Mouse (Mus musculus) hindbrain, embryonic 14.5 days (tissue): ENCODE data around the gene March10. TPM values are rescaled to one million over a fixed set of nuclear protein-coding genes. Genes with fewer than 3 reads are reported as not detected.

ENCODE experiments used
- ATAC-seq: fragments of 200-750 bp; cut with Nextera tagmentation; 2 replicates; pipeline ENCODE4 v1.8.0; 2017; ENCODE audit warnings: moderate number of reproducible peaks, mild to moderate bottlenecking, moderate TSS enrichment, moderate library complexity; ENCODE audit not compliant: low FRiP score
- DNase-seq: peaks from one replicate; pipeline ENCODE4 v3.0.0-alpha.2; 2015; ENCODE audit warnings: low spot score
- H3K27ac ChIP-seq: fragments of 300-500 bp; sonication (generic); 2 replicates; pipeline ENCODE4 v1.5.1; 2014; ENCODE audit warnings: mild to moderate bottlenecking, moderate library complexity
- H3K27me3 ChIP-seq: fragments of 300-500 bp; sonication (generic); 2 replicates; pipeline ENCODE4 v1.6.1; 2014; ENCODE audit warnings: mild to moderate bottlenecking, low read length, mixed read lengths; ENCODE audit not compliant: control insufficient read depth, insufficient read depth
- H3K36me3 ChIP-seq: fragments of 300-500 bp; sonication (generic); replicated peaks from 2 replicates; pipeline ENCODE4 v1.6.1; 2014; ENCODE audit not compliant: control insufficient read depth, insufficient read depth
- H3K4me1 ChIP-seq: fragments of 300-500 bp; sonication (generic); replicated peaks from 2 replicates; pipeline ENCODE4 v1.6.1; 2014; ENCODE audit warnings: antibody characterized with exemption, low read length, mixed read lengths; ENCODE audit not compliant: control insufficient read depth, insufficient read depth
- H3K4me2 ChIP-seq: fragments of 300-500 bp; sonication (generic); replicated peaks from 2 replicates; pipeline ENCODE4 v1.6.1; 2014; ENCODE audit warnings: mild to moderate bottlenecking, moderate library complexity
- H3K4me3 ChIP-seq: fragments of 300-500 bp; sonication (generic); replicated peaks from 2 replicates; pipeline ENCODE4 v1.5.1; 2014; ENCODE audit warnings: mild to moderate bottlenecking, low read length
- H3K9ac ChIP-seq: fragments of 300-500 bp; sonication (generic); 2 replicates; pipeline ENCODE4 v1.6.1; 2014
- H3K9me3 ChIP-seq: fragments of 300-500 bp; sonication (generic); 2 replicates; pipeline ENCODE4 v1.6.1; 2016; ENCODE audit warnings: low read length; ENCODE audit not compliant: control insufficient read depth
- WGBS: fragments of 180-500 bp; shearing (Covaris S2); extraction: QIAGEN DNeasy Blood & Tissue Kit; methylation state at CpG from one replicate; pipeline ENCODE4 v1.1.7; 2014; 5-methylcytosine and 5-hydroxymethylcytosine counted together
- polyA plus RNA-seq: library from polyadenylated mRNA; unstranded; fragments of >200 nt; fragmentation: Nextera tagmentation; extraction: Ambion mirVana; gene quantifications from 2 replicates; pipeline ENCODE4 v1.2.1, GENCODE M21; 2014

Gene March10
- polyA plus RNA-seq, 1 experiment from 2014 or later, result 0.41 TPM

DNA sequence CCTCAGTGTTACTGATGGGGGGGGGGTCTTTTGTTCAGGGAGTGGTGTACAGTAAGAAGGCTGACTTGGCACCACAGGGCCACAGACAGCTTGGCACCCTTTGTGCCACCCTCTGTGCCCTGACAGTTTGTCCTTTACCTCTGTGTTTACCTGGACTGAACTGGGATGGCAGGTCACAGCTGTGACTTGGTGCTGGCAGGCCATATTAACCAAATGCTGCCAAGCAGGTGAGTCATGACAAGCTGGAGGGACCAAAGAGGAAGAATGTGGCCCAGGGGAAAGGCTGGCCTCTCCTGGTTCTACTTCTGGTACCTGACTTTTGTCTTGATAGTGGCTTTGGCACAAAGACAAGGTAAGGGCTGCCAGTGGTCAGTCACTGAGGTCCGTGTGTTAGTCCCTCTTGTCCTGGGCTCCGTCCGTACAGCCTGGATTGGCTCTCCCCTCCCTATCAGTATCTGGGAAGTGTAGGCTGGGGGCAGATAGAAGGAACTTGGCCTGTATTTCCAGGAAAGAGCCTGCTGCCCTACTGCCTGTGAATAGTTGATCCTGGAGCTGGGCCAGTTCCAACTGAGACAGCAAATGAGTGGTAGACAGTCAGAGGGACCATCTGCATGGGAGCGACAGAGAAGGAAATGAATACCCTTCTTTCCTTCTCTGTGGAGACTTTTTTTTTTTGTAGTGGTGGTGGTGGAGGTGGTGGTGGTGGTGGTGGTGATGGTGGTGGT is 94.3 kb downstream of the March10 start:
- Histone ChIP-seq H3K27me3 (no peaks in the 10 kb centered on the region), H3K9me3 (no peaks in the 10 kb centered on the region), H3K27ac (no peak overlapping the region), H3K36me3 (no peaks in the 10 kb centered on the region), H3K4me1 (peaks cover 24% of the 10 kb centered on the region), H3K9ac (no peak overlapping the region), H3K4me2 (no peak overlapping the region), H3K4me3 (no peak overlapping the region)
- DNase-seq, result no peak
- ATAC-seq, result no peak
- WGBS, result 83% methylated on average over 4 of the region's 4 CpGs

DNA sequence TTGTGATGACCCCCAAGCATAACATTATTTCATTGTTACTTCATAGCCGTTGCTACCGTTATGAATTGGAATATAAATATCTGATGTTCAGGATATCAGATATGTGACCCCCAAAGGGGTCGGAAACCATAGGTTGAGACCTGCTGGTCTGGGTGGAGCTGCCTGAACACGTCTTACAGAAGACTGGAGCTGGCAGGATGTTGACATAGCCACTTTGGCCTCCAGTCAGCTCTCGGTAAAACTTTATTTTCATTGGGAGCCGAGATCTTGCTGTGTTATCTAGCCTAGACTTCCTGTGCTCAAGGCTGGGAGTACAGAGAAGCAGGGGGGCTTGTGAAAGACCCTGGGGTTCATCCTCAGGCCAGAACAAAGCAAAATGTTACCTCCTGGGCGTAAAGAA is 100.2 kb downstream of the March10 start:
- Histone ChIP-seq H3K27me3 (no peaks in the 10 kb centered on the region), H3K9me3 (no peaks in the 10 kb centered on the region), H3K4me2 (no peak overlapping the region), H3K4me1 (no peaks in the 10 kb centered on the region), H3K4me3 (no peak overlapping the region), H3K36me3 (no peaks in the 10 kb centered on the region), H3K27ac (no peak overlapping the region), H3K9ac (no peak overlapping the region)
- ATAC-seq (no peak), DNase-seq (no peak)
- 78% methylated on average over 7 of the region's 7 CpGs for WGBS

- no peak for DNase-seq
- Histone ChIP-seq H3K9me3 (no peaks in the 10 kb centered on the region), H3K27ac (no peak overlapping the region), H3K9ac (no peak overlapping the region), H3K4me1 (no peaks in the 10 kb centered on the region), H3K4me2 (no peak overlapping the region), H3K36me3 (no peaks in the 10 kb centered on the region), H3K27me3 (no peaks in the 10 kb centered on the region), H3K4me3 (no peak overlapping the region)
- no peak for ATAC-seq
- 88% methylated on average over 4 of the region's 4 CpGs for WGBS
Measured at GRCm38 (mm10) chr11:105353891-105354280, 102.6 kb downstream of the March10 start.

DNA sequence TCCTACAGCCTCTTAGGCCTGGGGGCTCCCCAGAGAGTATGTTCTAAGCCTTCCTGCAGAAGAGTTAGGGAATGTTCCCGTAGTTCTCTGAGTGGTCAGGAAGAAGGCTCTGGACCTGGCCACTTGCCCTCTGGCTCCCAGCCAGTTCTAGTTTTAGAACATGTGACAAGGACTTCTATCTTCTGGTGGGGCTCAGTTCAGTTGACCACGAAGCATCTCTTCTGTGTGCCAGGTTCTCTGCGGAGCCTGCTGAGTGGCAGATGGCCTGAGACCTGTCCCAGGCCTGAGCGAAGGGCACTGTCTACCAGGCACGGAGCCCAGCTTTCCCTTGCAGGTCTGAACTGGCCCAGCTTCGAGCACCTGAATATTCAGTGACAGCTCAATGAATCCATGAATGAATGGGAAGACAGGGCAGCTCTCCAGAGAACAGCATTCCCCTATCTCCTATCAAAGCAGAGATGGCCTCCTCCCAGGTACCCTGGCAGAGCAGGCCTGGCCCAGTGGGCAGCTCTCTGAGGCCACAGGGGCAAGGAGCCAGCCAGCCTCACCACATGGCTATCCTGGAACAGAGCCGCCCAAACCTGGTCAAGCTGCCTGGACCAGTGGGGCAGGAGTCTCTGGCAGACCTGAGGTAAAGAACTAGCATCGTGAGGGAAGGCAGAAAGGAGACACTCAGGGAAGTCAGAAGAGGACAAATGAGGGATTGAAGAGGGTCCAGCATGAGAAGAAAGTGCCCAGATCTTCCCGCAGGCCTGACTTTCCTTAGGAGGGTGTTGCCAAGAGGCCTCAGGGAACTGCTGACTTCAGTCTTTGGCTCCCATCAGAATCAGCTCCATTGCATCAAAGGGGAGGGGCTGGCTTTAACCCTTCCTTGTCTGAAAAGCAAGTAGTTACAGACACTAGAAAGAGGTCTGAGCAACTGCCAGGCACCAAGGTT is 103.3 kb downstream of the March10 start:
- H3K9ac ChIP-seq, result no peak overlapping the region
- DNase-seq (no peak), ATAC-seq (no peak)
- H3K36me3 ChIP-seq, result no peaks in the 10 kb centered on the region
- H3K27me3 ChIP-seq, result no peaks in the 10 kb centered on the region
- no peak overlapping the region for H3K4me2 ChIP-seq
- H3K4me1 ChIP-seq, result no peaks in the 10 kb centered on the region
- WGBS, result 57% methylated on average over 9 of the region's 9 CpGs
- H3K9me3 ChIP-seq, result no peaks in the 10 kb centered on the region
- no peak overlapping the region for H3K4me3 ChIP-seq
- no peak overlapping the region for H3K27ac ChIP-seq

DNA sequence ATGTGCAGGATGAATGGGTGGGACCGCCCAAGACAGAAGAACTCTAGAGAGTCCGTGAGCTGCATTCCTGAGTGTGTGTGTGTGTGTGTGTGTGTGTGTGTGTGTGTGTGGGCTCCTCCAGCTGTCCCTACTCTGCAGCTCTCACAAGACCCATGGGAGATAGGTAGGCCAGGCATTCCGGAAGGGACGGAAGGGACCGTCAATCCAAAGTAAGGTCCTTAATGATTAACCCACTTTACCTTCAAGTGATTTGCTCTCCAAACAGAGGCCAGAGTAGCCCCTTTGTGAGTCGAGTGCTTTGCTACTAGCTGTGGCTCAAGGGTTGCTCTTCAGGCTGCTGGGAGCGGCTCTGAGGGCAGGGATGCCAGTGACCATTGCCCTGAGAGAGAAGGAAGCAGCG is 104.4 kb downstream of the March10 start:
- Histone ChIP-seq H3K36me3 (no peaks in the 10 kb centered on the region), H3K27me3 (no peaks in the 10 kb centered on the region), H3K4me3 (no peak overlapping the region), H3K4me1 (no peaks in the 10 kb centered on the region), H3K4me2 (no peak overlapping the region), H3K9ac (no peak overlapping the region), H3K27ac (no peak overlapping the region), H3K9me3 (no peaks in the 10 kb centered on the region)
- 54% methylated on average over 8 of the region's 8 CpGs for WGBS
- DNase-seq, result no peak
- ATAC-seq, result no peak

DNA sequence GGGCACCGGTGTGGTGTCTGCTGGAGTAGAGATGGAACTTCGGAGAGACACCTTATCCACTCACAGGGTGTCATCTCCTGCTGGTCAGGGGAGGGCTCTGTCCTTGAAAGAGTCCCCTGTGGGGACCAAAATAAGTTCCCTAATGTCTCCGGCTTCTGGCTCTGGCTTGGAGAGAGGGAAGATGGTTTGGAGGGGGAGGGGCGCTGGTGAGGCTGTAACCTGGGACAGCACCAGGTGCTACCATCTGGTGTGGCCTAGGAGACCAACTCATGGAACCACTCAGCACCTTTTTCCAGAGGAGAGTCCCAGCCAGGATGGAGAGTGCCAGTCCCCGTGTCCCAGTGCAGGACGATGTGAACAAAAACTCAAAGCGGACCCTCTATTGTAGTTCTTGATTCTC is 105.9 kb downstream of the March10 start:
- 90% methylated on average over 7 of the region's 7 CpGs for WGBS
- H3K4me2 ChIP-seq, result no peak overlapping the region

DNA sequence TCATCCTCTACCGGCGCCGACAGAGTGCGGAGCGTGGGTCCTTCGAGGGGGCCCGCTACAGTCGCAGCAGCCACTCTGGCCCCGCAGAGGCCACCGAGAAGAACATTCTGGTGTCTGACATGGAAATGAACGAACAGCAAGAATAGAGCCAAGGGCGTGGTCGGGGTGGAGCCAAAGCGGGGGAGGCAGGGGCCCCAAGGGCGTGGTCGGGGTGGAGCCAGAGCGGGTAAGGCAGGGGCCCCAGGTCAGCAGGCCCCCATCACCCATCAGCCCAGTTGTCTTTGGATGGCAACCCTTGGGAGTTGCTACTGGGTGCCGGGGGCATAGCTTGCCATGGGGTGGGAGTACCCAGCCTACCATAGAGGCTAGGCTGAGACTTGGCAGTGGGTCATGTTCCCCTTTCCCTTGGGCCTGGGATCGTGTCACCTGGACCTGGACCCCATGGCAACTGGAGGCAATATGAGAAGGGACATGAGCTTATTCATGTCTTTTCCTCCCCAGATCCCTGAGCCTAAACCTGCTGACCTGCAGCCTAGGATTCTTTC is 106.7 kb downstream of the March10 start:
- Histone ChIP-seq H3K27me3 (no peaks in the 10 kb centered on the region), H3K27ac (no peak overlapping the region), H3K4me3 (no peak overlapping the region), H3K9me3 (no peaks in the 10 kb centered on the region), H3K36me3 (no peaks in the 10 kb centered on the region), H3K9ac (no peak overlapping the region), H3K4me2 (no peak overlapping the region), H3K4me1 (no peaks in the 10 kb centered on the region)
- 94% methylated on average over 19 of the region's 19 CpGs for WGBS
- ATAC-seq (no peak), DNase-seq (no peak)

More for the DNA sequence above, 105.9 kb downstream of the March10 start:
- H3K36me3 ChIP-seq, result no peaks in the 10 kb centered on the region
- ATAC-seq (no peak), DNase-seq (no peak)
- H3K27ac ChIP-seq, result no peak overlapping the region
- no peak overlapping the region for H3K4me3 ChIP-seq
- no peaks in the 10 kb centered on the region for H3K27me3 ChIP-seq
- H3K4me1 ChIP-seq, result no peaks in the 10 kb centered on the region
- H3K9me3 ChIP-seq, result no peaks in the 10 kb centered on the region
- no peak overlapping the region for H3K9ac ChIP-seq

- H3K9me3 ChIP-seq, result no peaks in the 10 kb centered on the region
- H3K4me1 ChIP-seq, result no peaks in the 10 kb centered on the region
- no peak overlapping the region for H3K4me3 ChIP-seq
- no peak overlapping the region for H3K9ac ChIP-seq
- 96% methylated on average over 9 of the region's 9 CpGs for WGBS
- ATAC-seq (no peak), DNase-seq (no peak)
- no peaks in the 10 kb centered on the region for H3K27me3 ChIP-seq
- no peak overlapping the region for H3K27ac ChIP-seq
- H3K4me2 ChIP-seq, result no peak overlapping the region
- H3K36me3 ChIP-seq, result no peaks in the 10 kb centered on the region
Measured at GRCm38 (mm10) chr11:105348495-105348982, 108.0 kb downstream of the March10 start.
